Mouse (Mus musculus): ENCODE results near the gene Gk5.
A peak's percentile ranks its signal among the peaks of the same experiment; 100 is the strongest.
"Not testable (repeated sequence)": the region's sequence is repeated elsewhere in the genome, so short reads cannot be mapped to it uniquely, and the experiment has no call there.

Gene Gk5

DNA sequence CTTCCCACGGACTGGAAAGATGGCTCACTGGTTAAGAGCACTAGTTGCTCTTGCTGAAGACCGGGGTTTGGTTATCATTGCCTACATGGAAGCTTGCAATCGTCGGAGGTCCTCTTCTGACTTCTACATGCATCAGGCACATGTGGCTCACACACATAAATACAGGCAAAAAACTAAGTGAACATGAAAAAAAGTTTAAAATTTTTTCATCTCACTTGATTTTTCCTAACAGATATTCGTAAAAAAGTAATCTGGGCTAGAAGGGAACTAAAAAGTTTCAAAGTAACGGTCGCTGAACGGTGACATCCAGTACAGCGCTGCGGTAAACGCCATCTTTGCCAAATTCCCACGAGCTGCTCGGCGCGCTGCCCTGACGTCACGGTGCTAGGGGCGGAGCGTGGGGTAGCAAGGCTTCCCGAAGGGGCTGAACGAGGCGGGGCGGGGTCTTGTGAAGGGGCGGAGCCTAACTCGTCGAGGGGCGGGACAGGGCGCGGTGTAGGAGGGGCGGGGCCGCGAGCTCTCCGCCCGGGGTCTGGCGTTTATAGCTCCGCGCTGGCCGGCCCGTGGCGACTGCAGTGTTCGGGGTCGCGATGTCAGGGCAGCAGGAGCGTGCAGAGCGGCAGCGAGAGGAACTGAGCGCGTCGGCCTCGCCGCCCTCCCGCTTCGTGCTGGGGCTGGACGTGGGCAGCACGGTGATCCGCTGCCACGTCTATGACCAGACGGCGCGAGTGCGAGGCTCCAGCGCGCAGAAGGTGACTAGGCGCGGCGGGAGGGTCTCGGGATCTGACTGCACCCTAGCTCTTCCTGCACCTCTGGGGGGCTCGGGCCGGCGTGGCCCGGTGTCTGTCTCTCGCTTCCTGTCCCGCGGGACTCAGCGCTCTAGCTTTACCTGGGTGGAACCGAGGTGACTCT is at the start of gene Gk5:
TSS of gene Gk5 (plus strand) at position 502 of the 912 bp plus-strand sequence.
- peak; percentile 97 for DNase-seq (ENCODE audit: low read depth)

DNA sequence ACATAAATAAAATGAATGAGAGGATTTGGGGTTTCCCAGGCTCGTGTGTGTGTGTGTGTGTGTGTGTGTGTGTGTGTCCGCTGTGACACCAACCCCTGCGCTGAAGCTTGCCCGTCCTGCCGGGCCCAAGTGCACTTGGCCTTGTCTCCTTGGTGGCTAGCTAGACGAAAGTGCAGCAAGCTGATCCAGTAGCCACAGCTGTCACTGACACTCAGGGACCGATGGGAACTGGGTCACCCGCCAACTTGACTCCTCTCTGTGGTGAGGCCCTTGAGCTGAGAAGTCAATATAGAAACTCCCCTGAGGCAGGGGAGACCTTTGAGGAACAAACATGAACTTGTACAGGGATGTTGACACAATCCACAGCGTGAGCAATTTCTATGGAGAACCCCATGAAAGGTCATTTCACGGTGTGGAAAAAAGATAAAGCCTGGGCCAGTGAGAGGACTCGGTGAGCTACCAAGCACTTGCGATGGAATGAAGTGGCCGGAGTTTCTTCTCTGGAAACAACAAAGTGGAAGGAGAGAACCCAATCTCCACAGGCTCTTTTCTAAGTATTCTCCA is 40.3 kb upstream of the Gk5 start:
- no peak for DNase-seq (ENCODE audit: low read depth)

DNA sequence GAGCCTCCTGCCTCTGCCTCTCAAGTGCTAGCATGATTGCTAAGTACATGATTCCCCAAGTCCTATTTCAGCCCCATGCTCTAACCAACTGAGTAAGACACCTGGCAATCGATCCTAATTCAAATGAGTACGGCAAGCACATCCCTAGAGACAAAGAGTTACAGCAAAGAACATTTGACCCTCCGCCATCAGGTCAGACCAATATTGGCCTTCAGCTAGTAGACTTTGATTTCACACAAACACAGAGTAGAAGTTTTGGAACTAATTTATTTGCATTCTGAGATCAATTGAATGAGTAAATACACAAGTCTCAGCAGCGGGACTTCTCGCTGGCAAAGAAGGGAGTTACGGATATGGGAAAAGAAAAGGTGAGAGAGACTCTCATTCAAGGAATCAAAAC is 33.9 kb upstream of the Gk5 start:
- DNase-seq (ENCODE audit: low read depth) = no peak

DNA sequence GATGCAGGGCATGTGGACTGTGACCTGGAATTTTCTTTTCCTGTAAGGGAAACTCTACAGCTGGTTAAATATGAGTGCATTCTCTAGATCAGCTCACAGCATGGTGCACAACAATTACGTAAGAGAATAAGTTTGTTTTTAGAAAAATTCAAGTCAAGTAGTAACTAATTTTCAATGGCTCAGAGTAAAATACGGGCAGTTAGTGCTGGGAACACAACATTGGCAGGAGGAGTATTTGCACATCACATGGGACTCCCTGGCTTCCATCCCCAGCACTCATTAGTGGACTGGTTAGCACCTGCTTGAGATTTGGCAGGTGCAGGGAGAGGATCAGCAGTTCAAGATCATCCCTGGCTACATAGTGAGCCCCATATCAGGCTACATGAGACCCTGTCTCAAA is 31.5 kb upstream of the Gk5 start:
- DNase-seq (ENCODE audit: low read depth) = no peak

DNA sequence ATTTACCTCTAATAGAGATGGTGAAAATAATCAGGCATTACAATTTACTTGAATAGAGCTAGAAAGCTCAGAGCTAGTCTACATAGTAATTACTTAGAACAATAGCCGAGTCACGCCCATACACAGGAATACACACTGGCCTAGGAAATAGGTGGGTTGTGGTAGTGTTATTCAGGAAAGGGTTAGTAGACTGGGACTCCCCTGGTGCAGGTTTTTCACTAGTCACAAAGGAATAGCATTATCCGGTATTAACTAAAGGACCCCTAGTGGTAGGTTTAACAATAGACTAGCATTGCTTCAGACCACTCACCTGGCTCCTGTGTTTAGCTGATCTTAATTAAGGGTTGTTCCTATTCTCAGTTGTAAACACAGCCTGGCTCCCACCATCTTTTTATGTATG is 30.7 kb upstream of the Gk5 start:
- not testable (repeated sequence) for DNase-seq (ENCODE audit: low read depth)

DNA sequence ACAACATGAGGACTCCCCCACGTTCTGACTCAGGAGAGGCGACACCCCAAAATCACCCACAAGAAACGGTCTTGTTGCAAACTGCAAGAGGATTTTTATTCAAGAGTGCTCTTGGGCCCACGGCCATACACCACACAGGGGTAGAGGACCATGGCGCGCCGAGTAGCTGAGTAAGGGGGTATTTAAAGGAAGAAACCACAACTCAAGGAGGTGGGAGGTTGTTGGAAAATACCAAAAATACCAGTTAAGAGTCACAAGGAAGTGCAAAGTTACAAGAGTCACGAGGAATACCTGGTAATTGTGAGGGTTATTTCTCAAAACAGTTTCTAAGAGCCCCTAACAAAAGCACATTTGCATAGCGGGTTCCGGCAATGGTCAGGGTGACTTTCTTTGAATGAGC is 26.5 kb upstream of the Gk5 start:
- DNase-seq (ENCODE audit: low read depth) = not testable (repeated sequence)

DNA sequence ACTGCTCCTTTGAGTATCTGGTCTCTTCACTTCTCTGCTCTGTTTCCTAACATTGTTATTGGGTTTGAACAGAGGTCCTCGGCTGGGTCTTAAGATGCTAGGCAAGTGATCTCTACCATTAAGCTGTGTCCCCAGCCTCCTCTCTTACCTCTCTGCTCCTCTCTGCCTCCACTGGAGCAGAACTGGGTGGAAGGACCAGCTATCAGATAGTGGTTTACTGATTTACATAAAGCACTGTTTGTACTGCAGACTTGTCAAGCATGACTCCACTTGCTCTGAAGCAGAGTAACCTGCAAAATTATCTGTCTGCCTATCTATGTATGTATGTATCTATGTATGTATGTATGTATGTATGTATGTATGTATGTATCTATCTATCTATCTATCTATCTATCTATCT is 25.9 kb upstream of the Gk5 start:
- no peak for DNase-seq (ENCODE audit: low read depth)

DNA sequence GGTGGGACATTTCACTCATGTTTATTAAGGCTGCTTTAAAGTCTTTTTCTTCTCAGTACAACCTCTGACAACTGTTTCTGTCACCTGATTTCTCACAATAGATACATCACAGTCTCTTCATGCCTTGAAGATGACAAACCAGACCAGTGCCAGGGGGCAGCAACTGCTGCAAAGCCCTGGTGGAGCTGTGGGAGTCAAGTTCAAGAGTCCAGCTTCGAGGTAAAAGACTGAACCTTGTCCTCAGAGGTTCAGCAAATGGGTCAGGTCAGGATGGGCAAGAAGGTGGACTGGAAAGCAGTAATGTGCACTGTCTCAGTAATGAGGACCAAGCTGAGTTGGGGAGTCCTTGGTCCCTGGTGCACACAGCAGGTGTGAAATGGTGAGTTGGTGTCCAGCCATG is 24.8 kb upstream of the Gk5 start:
- DNase-seq (ENCODE audit: low read depth) = no peak

DNA sequence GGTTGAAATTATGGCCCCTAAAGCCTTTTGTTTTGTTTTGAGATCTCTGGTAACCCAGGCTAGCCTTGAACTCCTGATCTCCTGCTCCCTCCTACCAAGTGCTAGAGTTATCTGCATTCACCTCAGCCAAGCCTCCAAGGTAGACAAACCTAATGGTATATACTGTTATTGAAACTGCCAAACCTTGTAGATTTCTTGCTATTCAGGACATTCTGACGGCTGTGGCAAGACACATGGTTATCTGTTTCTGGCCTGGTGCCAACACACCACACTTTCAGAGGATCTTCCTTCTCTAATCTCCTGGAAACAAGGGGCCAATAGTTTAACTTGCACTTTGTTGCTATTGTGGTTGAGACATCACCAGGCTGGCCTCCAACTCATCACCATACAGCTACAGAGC is 24.0 kb upstream of the Gk5 start:
- DNase-seq (ENCODE audit: low read depth) = no peak

DNA sequence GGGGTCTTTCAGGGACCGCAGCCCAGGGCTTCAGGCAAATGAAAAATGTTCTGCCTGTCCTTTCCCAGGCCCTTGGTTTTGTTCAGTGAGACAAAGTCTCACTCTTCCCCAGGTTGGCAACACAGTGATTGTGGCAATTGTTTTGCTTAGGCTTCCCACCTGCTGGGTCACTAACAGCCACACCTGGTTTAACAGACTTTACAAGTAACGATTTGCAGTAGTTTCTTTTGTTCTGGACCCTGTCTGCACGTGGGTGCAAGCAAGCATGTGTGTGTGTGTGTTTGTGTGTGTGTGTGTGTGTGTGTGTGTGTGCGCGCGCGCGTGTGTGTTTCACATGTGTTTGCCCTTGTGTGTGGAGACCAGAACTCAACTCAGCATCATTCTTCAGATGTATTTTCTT is 16.3 kb upstream of the Gk5 start:
- DNase-seq (ENCODE audit: low read depth) = no peak

DNA sequence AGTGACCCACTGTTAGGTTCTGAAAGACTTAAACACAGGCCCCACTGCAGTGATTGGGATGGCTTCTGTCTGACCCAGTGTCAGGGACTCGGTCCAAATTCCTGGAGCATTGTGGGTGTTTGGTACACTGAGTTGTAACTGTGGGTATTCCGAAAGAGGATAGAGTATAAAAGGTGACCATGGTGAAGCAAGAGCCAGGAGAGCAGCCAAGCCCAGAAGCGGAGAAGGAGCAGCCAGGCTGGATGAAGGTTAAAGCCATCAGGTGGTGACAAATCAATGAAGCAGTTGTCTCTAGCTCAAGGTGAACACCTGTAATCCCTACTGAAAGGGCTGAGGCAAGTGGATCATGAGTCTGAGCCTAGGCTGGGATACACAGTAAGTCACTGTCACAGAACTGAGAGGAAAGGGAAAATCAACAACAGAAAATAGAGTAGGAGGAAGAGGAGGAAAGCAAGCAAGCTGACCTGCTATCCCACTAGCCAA is 6.2 kb upstream of the Gk5 start:
- DNase-seq (ENCODE audit: low read depth) = no peak

DNA sequence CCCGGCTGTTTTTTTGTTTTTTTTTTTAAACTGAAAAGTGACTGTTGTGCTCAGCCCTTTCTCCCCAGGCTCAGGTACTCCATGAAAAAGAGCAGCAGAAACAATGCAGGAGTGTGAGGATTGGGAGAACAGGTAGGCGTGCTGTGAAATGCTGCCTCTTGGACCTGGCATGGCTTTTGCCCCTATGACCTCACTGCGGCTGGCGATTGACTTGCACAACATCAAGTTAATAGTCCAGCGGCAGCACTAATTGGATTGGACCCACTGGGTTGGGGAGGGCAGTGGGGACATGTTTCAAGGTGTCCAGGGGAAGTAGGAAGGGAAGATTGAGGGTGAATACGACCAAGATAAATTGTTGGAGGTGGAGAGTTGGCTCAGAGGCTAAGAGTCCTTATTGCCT is 2.4 kb upstream of the Gk5 start:
- no peak for DNase-seq (ENCODE audit: low read depth)

DNA sequence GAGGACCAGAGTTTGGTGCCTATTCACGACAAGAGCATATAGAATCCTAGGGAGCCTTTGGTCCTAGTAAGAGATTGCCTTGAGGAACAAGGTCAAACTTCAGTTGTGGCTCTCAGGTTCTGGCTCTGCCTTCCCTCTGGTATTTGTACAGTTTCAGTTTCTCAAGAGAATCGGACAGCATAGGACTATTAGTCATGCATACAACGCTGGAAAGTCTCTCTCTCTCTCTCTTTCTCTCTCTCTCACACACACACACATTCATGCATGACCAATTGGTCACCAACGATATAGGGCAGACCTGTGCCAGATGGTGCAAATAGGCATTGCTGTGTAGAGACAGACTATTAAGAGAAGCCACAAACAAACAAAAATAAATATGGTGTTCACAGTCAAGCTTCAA is 946 bp upstream of the Gk5 start:
- peak; percentile 14 for DNase-seq (ENCODE audit: low read depth)

DNA sequence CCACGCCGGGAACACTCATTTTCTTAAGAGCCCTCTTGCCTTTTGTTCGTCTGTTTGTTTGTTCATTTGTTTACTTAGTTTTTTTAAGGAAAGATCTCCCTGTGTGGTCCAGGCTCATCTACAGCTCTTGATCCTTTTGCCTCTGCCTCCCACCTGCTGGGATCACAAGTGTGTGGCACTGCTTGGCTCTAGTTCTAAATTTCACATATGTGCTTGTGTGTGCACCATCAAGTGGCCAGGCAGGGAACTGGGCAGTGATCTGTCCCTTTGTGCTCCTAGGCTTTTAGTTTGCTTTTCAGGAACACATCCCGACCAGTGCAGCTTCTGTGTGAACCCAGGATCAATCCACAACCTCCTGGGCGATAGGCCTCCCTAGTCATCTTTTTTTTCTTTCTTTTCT is 8.8 kb downstream of the Gk5 start:
- DNase-seq (ENCODE audit: low read depth) = no peak

DNA sequence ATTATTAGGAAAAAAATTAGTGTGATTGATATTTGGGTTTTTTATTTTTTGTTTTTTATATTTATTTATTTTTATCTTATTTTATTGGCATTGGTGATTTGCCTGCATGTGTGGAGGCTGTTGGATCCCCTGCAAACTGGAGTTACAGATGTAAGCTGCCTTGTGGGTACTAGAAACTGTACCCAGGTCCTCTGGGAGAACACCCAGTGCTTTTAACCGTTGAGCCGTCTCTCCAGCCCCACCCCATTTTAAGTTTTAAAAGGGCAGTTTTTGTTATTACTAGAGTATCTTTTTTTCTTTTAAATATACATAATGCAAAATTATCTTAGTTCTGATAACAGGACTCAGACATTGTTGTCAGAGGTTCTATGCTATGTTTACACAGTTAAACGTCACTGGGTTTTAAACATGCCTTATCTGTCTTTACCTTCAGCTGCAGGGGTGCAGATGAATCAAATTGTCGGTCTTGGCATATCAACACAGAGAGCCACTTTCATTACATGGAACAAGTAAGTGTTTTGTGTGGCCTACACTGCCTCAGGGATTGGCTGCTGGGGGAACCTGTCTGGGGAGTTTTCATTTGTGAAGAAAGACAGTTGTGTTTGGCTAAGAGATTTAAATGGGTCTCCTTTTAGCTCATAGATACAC is 13.9 kb downstream of the Gk5 start:
- no peak for DNase-seq (ENCODE audit: low read depth)

DNA sequence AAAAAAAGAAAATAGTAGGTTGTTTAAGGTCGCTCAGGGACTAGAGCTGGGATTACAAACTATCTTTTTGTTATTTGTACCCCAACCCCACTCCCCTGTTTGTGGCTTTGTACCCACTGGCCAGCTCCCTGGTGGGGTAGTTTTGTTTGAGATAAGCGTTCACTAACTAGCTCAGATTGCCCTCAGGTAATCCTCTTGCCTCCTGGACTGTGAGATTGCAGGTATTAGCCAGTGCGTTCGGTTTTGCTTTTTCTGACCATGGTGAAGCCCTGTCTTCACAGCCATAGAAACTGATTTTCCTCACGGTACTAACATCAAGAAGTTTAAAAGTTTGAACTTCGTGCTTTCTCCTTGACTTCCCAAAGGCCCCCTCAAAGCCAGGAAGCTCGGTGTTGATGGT is 15.3 kb downstream of the Gk5 start:
- no peak for DNase-seq (ENCODE audit: low read depth)

DNA sequence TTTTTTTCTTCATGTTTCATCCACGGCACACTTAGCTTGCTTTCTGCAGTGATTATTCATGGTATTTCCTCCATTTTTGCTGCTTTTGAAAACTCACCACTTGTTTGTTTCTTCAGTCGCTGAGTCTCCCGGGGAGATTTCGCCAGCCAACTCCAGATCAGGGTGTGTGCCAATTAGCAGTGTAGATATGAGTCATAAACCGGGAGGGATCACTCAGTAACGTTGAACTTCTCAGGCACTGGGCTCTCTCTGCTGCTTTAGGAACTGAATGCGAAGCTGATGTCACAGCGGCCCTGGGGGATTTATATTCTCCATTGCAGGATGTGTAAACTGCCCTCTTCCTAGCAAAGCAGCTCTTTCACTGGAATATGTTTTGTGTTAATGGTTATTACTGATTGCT is 15.8 kb downstream of the Gk5 start:
- peak; percentile 92 for DNase-seq (ENCODE audit: low read depth)

DNA sequence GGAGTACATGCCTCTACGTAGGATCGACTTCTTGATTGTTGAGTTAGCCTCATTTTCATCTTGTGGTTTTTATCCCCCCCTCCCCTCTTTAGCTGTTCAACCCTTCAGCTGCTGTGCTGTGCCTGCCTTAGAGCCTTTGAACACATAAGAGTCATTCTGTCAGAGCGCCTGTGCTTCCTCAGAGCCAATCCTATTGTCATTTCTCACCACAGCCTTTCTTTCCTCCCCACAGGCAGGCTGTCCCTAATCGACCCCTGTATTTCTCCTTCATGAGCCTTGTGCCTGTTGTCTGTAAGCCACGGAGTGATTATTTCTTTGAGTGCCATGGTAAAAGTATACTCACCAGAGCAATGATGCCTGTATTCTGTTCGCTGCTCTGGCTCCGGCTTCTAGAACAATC is 16.3 kb downstream of the Gk5 start:
- no peak for DNase-seq (ENCODE audit: low read depth)

DNA sequence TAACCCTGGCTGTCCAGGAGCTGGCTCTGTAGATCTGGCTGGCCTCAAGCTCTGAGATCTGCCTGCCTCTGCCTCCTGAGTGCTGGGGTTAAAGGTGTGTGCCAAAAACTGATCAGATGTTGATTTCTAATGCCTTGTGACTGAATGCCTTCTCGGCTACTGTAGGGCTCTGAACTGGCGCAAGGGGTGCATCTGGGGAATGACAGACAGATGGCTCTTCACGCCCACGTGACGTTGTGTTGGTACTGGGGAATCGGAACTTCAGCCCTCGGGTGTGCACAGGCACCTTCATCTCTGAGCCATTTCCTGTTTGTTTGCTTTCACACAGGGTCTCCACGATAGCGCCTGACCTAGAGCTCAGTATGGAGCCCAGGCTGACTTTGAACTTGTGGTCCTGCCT is 19.8 kb downstream of the Gk5 start:
- no peak for DNase-seq (ENCODE audit: low read depth)

DNA sequence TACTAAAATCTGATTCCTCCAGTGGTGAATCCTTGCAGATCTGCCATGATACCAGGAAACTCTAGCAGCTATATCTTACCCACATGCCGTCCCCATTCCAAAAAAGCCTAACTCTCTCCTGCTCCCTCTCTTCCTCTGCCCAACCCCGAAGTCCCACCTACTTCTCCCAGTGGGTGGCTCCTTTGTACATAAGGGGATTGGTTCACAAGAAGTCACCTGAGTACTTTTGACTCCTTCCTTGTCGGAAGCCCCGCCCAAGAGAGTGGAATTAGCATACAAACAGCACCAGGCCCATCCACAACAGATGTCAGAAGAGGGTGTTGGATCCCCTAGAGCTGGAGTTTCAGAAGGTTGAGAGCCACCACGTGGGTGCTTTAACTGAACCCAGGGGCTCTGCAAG is 20.7 kb downstream of the Gk5 start:
- no peak for DNase-seq (ENCODE audit: low read depth)

DNA sequence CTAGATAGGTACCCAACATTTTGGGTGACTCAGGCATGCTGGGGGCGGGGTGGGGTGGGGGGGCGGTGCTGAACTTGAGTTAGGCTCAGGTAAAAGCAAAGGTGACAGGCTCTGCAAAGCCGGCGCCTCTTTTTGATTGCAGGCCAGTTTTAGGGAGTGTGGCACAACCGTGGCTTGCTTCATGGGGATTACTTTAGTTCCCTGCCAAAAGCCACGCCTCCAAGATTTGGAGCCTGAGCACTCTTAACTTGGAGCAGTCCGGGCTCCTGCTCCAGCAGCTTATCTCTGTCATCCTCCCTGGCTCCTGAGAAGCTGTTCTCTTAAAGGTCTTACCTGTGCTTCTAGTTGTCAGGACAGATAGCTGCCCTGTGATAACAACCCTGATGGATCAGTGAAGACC is 21.8 kb downstream of the Gk5 start:
- no peak for DNase-seq (ENCODE audit: low read depth)

DNA sequence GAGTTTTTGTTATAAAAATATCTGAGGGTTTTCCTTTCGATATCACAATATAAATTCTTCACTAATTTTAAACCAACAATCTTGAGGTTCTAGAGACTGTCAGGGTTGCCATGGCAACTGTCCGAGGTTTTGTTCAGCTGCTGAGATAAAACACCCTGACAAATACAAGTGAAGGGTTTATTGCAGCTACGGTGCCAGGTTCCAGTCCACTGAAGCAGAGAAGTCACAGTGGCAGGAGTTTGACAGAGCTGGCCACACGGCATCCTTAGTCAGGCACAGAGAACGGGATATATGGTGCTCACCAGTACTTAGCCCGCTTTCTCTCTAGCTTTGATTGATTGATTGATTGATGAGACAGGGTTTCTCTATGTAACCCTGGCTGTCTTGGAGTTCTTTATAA is 23.3 kb downstream of the Gk5 start:
- no peak for DNase-seq (ENCODE audit: low read depth)

DNA sequence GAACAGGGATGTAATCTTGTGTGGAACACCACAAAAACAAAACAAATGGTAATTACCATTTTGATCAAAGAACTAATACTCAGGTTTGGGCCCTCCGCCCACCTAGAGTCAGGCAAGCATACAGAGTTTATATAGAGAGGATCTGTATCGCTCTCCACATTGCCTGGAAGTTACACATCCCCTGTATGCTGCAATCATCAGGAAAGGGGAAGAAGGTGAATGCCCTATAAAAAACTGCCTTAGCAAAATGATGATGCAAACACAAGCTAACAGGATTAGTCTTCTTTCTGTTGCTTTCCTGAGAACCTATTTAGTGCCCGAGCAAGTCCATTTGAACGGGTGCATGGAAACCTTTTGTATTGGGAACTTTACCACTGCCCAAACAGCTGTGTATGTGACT is 24.5 kb downstream of the Gk5 start:
- no peak for DNase-seq (ENCODE audit: low read depth)

All from NIH3T3 (cell line).